Mouse (Mus musculus): ENCODE data around the gene Vps54.
"Not testable (repeated sequence)": the region's sequence is repeated elsewhere in the genome, so short reads cannot be mapped to it uniquely, and the experiment has no call there.

Gene Vps54

GRCm38 (mm10) chr11:21239021-21239661, at the start of gene Vps54:
Gene Vps54, plus strand, starts transcription at chr11:21239281.
- in situ Hi-C loops (cut with MboI, MseI) = no loop called here

GRCm38 (mm10) chr11:21191821-21192220, 47.3 kb upstream of the Vps54 start:
- in situ Hi-C loops (cut with MboI, MseI) = not testable (repeated sequence)

GRCm38 (mm10) chr11:21194851-21195250, 44.2 kb upstream of the Vps54 start:
- in situ Hi-C loops (cut with MboI, MseI) = no loop called here

GRCm38 (mm10) chr11:21209046-21209445, 30.0 kb upstream of the Vps54 start:
- in situ Hi-C loops (cut with MboI, MseI) = no loop called here

- in situ Hi-C loops (cut with MboI, MseI) = not testable (repeated sequence)
Measured at GRCm38 (mm10) chr11:21209701-21210100, 29.4 kb upstream of the Vps54 start.

GRCm38 (mm10) chr11:21217419-21217818, 21.7 kb upstream of the Vps54 start:
- in situ Hi-C loops (cut with MboI, MseI) = no loop called here

- in situ Hi-C loops (cut with MboI, MseI) = no loop called here
Measured at GRCm38 (mm10) chr11:21219281-21219680, 19.8 kb upstream of the Vps54 start.

GRCm38 (mm10) chr11:21219851-21220587, 19.1 kb upstream of the Vps54 start:
- in situ Hi-C loops (cut with MboI, MseI) = loop anchor here (5.0 kb wide), 1 partner anchor 43 kb away; no protein-coding TSS in a partner anchor

GRCm38 (mm10) chr11:21220754-21221153, 18.3 kb upstream of the Vps54 start:
- in situ Hi-C loops (cut with MboI, MseI) = loop anchor here (5.0 kb wide), 1 partner anchor 43 kb away; no protein-coding TSS in a partner anchor

- in situ Hi-C loops (cut with MboI, MseI) = loop anchor here (5.0 kb wide), 1 partner anchor 44 kb away; no protein-coding TSS in a partner anchor
Measured at GRCm38 (mm10) chr11:21221396-21221795, 17.7 kb upstream of the Vps54 start.

GRCm38 (mm10) chr11:21222606-21223207, 16.4 kb upstream of the Vps54 start:
- in situ Hi-C loops (cut with MboI, MseI) = loop anchor here (5.0 kb wide), 1 partner anchor 45 kb away; no protein-coding TSS in a partner anchor

- in situ Hi-C loops (cut with MboI, MseI) = loop anchor here (5.0 kb wide), 1 partner anchor 46 kb away; no protein-coding TSS in a partner anchor
Measured at GRCm38 (mm10) chr11:21223539-21223938, 15.5 kb upstream of the Vps54 start.

GRCm38 (mm10) chr11:21224041-21224440, 15.0 kb upstream of the Vps54 start:
- in situ Hi-C loops (cut with MboI, MseI) = loop anchor here (5.0 kb wide), 1 partner anchor 47 kb away; no protein-coding TSS in a partner anchor

- in situ Hi-C loops (cut with MboI, MseI) = loop anchor here (5.0 kb wide), 1 partner anchor 47 kb away; no protein-coding TSS in a partner anchor
Measured at GRCm38 (mm10) chr11:21224446-21224845, 14.6 kb upstream of the Vps54 start.

- in situ Hi-C loops (cut with MboI, MseI) = loop anchor here (5.0 kb wide), 1 partner anchor 48 kb away; no protein-coding TSS in a partner anchor
Measured at GRCm38 (mm10) chr11:21224983-21225382, 14.1 kb upstream of the Vps54 start.

GRCm38 (mm10) chr11:21235381-21235780, 3.7 kb upstream of the Vps54 start:
- in situ Hi-C loops (cut with MboI, MseI) = no loop called here

- in situ Hi-C loops (cut with MboI, MseI) = no loop called here
Measured at GRCm38 (mm10) chr11:21235821-21236220, 3.3 kb upstream of the Vps54 start.

GRCm38 (mm10) chr11:21236996-21237395, 2.1 kb upstream of the Vps54 start:
- in situ Hi-C loops (cut with MboI, MseI) = no loop called here

- in situ Hi-C loops (cut with MboI, MseI) = no loop called here
Measured at GRCm38 (mm10) chr11:21237474-21238278, 1.4 kb upstream of the Vps54 start.

GRCm38 (mm10) chr11:21238279-21239020, 631 bp upstream of the Vps54 start:
- in situ Hi-C loops (cut with MboI, MseI) = no loop called here
